Mouse (Mus musculus) hindbrain, embryonic 15.5 days (tissue): Measurements from ENCODE around the gene Ugt1a5. TPM values are rescaled to one million over a fixed set of nuclear protein-coding genes. Genes with fewer than 3 reads are reported as not detected.

Experiments used
- ATAC-seq: fragments of 200-750 bp; cut with Nextera tagmentation; 2 replicates; pipeline ENCODE4 v1.8.0; 2017; ENCODE audit warnings: low read depth, moderate number of reproducible peaks, moderate TSS enrichment; ENCODE audit not compliant: low FRiP score
- H3K27ac ChIP-seq: fragments of 300-500 bp; sonication (generic); replicated peaks from 2 replicates; pipeline ENCODE4 v1.5.1; 2015; ENCODE audit warnings: mild to moderate bottlenecking, inconsistent platforms
- H3K27me3 ChIP-seq: fragments of 300-500 bp; sonication (generic); 2 replicates; pipeline ENCODE4 v1.6.1; 2015; ENCODE audit warnings: control low read depth, inconsistent platforms
- H3K36me3 ChIP-seq: fragments of 300-500 bp; sonication (generic); 2 replicates; pipeline ENCODE4 v1.6.1; 2015; ENCODE audit warnings: control low read depth, inconsistent platforms
- H3K4me1 ChIP-seq: fragments of 300-500 bp; sonication (generic); replicated peaks from 2 replicates; pipeline ENCODE4 v1.6.1; 2015; ENCODE audit warnings: control low read depth, inconsistent platforms
- H3K4me2 ChIP-seq: fragments of 300-500 bp; sonication (generic); 2 replicates; pipeline ENCODE4 v1.6.1; 2015; ENCODE audit warnings: moderate library complexity, mild to moderate bottlenecking, inconsistent platforms
- H3K4me3 ChIP-seq: fragments of 300-500 bp; sonication (generic); 2 replicates; pipeline ENCODE4 v1.5.1; 2015; ENCODE audit warnings: mild to moderate bottlenecking, inconsistent platforms
- H3K9ac ChIP-seq: fragments of 300-500 bp; sonication (generic); 2 replicates; pipeline ENCODE4 v1.6.1; 2015; ENCODE audit warnings: inconsistent platforms
- H3K9me3 ChIP-seq: fragments of 300-500 bp; sonication (generic); 2 replicates; pipeline ENCODE4 v1.6.1; 2016; ENCODE audit warnings: control low read depth, inconsistent platforms
- WGBS: fragments of 180-500 bp; shearing (Covaris S2); methylation state at CpG from one replicate; pipeline ENCODE4 v1.1.7; 2015; 5-methylcytosine and 5-hydroxymethylcytosine counted together
- polyA plus RNA-seq: library from polyadenylated mRNA; unstranded; fragments of >200 nt; fragmentation: Nextera tagmentation; extraction: Ambion mirVana; gene quantifications from 2 replicates; pipeline ENCODE4 v1.2.1, GENCODE M21; 2015

Gene Ugt1a5
- polyA plus RNA-seq, 1 experiment from 2014 or later = not detected

DNA sequence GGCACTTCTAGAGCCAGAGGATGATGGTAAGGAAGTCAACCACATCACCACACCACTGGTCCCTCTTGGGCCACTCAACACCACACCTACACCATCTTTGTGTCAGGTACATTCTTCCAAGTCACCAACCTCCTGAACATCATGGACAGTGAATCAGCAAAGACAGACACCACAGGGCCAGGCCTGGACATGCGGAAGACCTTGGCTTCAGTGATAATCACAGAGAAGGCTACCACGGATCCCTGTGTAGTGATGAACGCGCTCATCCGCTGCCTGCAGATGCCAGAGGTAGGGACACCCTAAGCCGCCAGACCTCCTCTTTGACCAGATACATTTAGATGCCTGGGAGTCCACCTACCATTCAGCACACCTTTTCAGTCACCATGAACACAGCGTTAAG is 62.3 kb downstream of the Ugt1a5 start:
- no peak overlapping the region for H3K4me2 ChIP-seq
- H3K27ac ChIP-seq = no peak overlapping the region
- H3K9ac ChIP-seq = no peak overlapping the region
- H3K4me3 ChIP-seq = no peak overlapping the region
- H3K4me1 ChIP-seq = no peaks in the 10 kb centered on the region
- WGBS = 72% methylated on average over 7 of the region's 7 CpGs
- ATAC-seq = no peak
- peaks cover 79% of the 10 kb centered on the region for H3K9me3 ChIP-seq
- no peaks in the 10 kb centered on the region for H3K27me3 ChIP-seq
- H3K36me3 ChIP-seq = no peaks in the 10 kb centered on the region

DNA sequence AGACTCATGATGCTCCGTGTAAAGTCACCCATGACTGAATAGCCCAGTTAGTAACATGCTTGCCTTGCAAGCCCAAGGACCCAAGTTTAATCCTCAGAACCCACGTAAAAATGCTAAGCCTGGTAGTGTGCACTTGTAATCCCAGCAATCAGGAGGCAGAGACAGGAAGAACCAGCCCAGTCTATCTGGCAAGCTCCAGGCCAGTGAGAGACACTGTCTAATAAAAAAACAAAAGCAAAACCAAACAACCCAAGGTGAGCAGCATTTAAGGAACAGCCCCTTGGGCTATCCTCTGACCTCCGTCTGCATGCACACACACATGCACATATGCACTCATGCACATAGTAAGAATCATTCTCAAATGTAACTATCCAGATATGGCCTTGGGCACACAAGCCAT is 63.8 kb downstream of the Ugt1a5 start:
- Histone ChIP-seq H3K9me3 (peaks cover 93% of the 10 kb centered on the region), H3K9ac (no peak overlapping the region)
- no peak for ATAC-seq

GRCm38 (mm10) chr1:88229986-88230385 is 64.2 kb downstream of the Ugt1a5 start:
- no peak for ATAC-seq
- Histone ChIP-seq H3K9me3 (peaks cover 97% of the 10 kb centered on the region), H3K9ac (no peak overlapping the region), H3K27ac (no peak overlapping the region), H3K4me1 (no peaks in the 10 kb centered on the region), H3K4me2 (no peak overlapping the region), H3K27me3 (no peaks in the 10 kb centered on the region), H3K36me3 (no peaks in the 10 kb centered on the region), H3K4me3 (no peak overlapping the region)
- 87% methylated on average over 5 of the region's 5 CpGs for WGBS

More for the DNA sequence above, 63.8 kb downstream of the Ugt1a5 start:
- no peak overlapping the region for H3K4me2 ChIP-seq
- no peaks in the 10 kb centered on the region for H3K4me1 ChIP-seq
- H3K4me3 ChIP-seq = no peak overlapping the region
- H3K27ac ChIP-seq = no peak overlapping the region
- no peaks in the 10 kb centered on the region for H3K27me3 ChIP-seq
- 83% methylated on average over 3 of the region's 3 CpGs for WGBS
- H3K36me3 ChIP-seq = no peaks in the 10 kb centered on the region

DNA sequence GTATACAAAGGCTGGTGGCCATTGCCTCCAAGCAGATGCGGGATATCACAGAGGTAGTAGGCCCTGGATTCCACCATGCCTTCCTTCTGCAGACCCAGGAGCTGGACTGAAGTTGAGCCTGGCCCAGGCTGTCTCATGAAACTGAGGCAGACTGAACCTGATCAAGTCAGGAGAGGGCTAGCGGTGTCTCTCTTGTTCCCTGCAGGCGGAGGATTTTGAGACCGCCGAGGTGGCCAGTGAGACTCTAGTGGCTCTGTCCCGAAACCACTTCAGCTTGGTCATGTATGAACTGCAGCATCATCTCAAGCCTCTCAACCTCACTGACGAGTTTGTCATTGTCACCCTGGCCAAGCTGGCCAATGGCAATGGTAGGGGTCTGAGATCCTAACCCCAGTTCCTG is 64.6 kb downstream of the Ugt1a5 start:
- H3K4me3 ChIP-seq = no peak overlapping the region
- no peak overlapping the region for H3K27ac ChIP-seq
- ATAC-seq = 0 out of 2 replicates have a peak, but pooled peaks have one; percentile 2
- H3K4me2 ChIP-seq = no peak overlapping the region
- WGBS = 73% methylated on average over 7 of the region's 7 CpGs
- H3K36me3 ChIP-seq = no peaks in the 10 kb centered on the region
- no peak overlapping the region for H3K9ac ChIP-seq
- H3K9me3 ChIP-seq = peaks cover 99% of the 10 kb centered on the region
- H3K4me1 ChIP-seq = no peaks in the 10 kb centered on the region
- H3K27me3 ChIP-seq = no peaks in the 10 kb centered on the region

DNA sequence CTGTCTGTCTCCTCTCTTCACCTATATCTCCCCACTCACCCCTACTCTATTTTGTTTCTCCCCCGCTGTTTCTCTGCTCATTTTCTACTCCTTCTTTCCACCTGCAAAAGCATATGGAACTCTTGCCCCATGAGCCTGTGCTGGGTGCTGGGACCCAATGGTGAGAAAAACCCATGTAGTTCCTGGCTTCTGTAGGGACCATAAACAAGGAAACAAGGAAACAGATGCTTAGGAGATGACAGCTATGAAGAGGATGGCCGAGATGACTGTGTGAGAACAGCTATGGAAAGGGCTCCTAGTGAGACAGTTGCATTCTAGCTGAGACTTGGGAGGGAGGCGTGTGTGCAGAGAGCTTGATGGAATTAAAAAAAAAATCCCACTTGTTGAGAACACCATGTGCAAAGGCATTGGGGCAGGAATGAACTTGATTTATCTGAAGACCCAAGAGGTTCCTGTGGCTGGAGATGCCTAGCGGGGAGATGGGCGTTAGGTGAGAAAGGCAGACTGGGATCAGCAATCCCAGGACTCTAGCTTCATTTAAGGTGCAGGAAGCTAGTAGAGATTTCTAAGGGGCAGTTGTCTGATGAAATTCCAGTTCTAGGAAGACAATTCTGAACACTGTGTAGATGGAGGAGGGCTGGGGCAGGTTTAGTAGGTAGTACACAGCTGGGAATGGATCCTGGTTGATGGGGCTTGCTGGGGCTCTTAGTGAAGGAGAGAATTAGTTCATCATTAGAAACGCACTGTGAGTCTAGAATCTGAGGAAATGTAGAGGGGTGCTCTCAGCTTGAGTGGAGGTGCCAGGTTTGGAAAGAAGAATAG is 65.4 kb downstream of the Ugt1a5 start:
- Histone ChIP-seq H3K4me2 (no peak overlapping the region), H3K9me3 (peaks cover 99% of the 10 kb centered on the region), H3K4me1 (no peaks in the 10 kb centered on the region), H3K27me3 (no peaks in the 10 kb centered on the region), H3K36me3 (no peaks in the 10 kb centered on the region), H3K27ac (no peak overlapping the region), H3K4me3 (no peak overlapping the region), H3K9ac (no peak overlapping the region)
- ATAC-seq = no peak
- 77% methylated on average over 6 of the region's 6 CpGs for WGBS

DNA sequence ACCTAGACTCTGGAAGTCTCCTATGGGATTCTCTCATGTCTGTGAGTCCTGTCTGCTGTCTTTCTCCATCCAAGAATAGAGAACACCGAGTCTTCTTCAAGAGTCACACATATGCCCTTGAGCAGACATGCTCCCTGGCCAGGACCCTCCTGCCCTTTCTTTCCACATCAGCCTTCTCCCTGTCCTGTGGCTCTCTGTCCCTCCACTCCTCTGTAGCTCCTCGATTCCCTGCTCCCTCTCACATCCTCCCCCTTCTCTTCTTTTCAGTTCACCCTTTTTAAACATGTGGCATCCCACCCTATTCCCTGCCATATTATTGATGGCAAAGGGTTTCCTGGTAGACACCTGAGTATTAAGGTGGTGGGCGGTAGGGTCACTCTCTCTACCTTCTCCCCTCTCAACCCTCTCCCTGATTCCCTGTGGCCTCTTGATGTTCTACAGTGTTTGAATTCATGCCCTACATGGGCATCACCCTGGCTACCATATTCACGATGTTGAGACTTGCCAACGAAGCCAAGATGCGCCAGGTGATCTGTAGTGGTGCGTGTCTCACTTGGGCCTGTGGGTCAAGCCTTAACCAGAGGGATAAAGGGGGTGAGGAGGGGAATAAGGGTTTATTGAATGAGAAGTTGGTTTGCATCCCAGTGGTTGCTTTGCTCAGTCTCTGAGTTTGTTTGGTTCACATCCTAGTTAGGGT is 66.1 kb downstream of the Ugt1a5 start:
- H3K9ac ChIP-seq = no peak overlapping the region

DNA sequence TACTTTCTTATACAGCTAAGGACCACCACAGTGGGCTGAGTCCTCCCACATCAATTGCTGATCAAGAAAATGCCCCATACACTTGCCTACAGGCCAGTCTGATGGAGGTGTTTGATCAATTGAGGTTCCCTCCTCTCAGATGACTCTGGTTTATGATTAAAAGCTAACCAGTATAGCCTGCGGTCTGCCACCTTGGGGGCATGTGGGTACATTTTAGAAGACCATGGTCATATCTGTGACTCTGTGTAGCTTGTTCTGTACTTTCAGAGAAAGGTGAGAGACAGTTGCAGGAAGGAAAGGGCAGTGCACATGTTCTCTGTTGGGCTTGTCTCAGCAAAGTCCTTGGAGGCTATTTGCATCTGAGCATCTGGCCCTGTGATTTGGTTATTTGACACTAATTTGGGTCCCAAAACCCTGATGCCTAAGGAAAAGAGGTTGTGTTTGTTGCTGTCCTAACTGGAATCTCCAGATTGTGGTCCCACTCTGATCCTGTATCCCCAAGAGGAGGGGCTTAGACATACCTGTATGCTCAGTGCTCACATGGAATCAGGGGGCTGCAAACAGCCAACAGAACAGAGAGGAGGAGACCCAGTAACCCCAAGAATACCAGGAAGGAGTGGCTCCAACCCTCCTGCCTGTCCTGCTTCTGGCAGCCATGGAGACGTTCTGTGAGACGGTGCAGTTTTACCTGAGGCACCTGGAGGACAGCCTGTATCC is 67.0 kb downstream of the Ugt1a5 start:
- Histone ChIP-seq H3K4me3 (no peak overlapping the region), H3K4me1 (no peaks in the 10 kb centered on the region), H3K4me2 (no peak overlapping the region), H3K9me3 (peaks cover 95% of the 10 kb centered on the region), H3K27ac (no peak overlapping the region), H3K9ac (no peak overlapping the region), H3K36me3 (no peaks in the 10 kb centered on the region), H3K27me3 (no peaks in the 10 kb centered on the region)
- ATAC-seq = no peak
- WGBS = 55% methylated on average over 3 of the region's 3 CpGs

More for the DNA sequence above, 66.1 kb downstream of the Ugt1a5 start:
- Histone ChIP-seq H3K4me2 (no peak overlapping the region), H3K4me1 (no peaks in the 10 kb centered on the region), H3K27ac (no peak overlapping the region), H3K9me3 (peaks cover 96% of the 10 kb centered on the region), H3K27me3 (no peaks in the 10 kb centered on the region), H3K36me3 (no peaks in the 10 kb centered on the region), H3K4me3 (no peak overlapping the region)
- WGBS = 67% methylated on average over 7 of the region's 7 CpGs
- ATAC-seq = no peak

- no peaks in the 10 kb centered on the region for H3K36me3 ChIP-seq
- 0 out of 2 replicates have a peak, but pooled peaks have one; percentile 2 for ATAC-seq
- no peaks in the 10 kb centered on the region for H3K27me3 ChIP-seq
- H3K4me1 ChIP-seq = no peaks in the 10 kb centered on the region
- H3K4me3 ChIP-seq = no peak overlapping the region
- H3K9ac ChIP-seq = no peak overlapping the region
- H3K27ac ChIP-seq = no peak overlapping the region
- 68% methylated on average over 14 of the region's 14 CpGs for WGBS
- no peak overlapping the region for H3K4me2 ChIP-seq
- peaks cover 95% of the 10 kb centered on the region for H3K9me3 ChIP-seq
Measured at GRCm38 (mm10) chr1:88233421-88234247, 67.8 kb downstream of the Ugt1a5 start.

DNA sequence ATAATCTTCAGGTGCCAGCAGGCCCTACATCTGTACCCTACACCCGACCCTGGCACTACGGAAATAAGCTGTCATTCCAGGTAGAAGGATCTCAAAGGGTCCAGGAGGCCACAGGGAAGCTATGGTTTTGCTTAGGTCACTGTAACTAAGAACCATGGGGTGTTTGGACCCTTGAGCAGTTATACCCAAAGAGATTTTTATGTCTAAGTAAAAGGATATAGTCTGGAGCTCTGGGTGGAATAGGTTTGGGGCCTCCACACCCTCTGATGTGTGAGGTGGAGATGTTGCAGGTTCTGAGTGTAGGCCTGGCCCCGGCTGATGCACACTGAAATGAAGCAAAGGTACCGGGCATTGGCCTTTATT is 68.4 kb downstream of the Ugt1a5 start:
- no peaks in the 10 kb centered on the region for H3K36me3 ChIP-seq
- WGBS = 61% methylated on average over 4 of the region's 4 CpGs
- no peak overlapping the region for H3K4me3 ChIP-seq

GRCm38 (mm10) chr1:88234646-88235045 is 68.8 kb downstream of the Ugt1a5 start:
- Histone ChIP-seq H3K4me1 (no peaks in the 10 kb centered on the region), H3K4me3 (no peak overlapping the region), H3K27me3 (no peaks in the 10 kb centered on the region), H3K9me3 (peaks cover 95% of the 10 kb centered on the region), H3K36me3 (no peaks in the 10 kb centered on the region), H3K9ac (no peak overlapping the region), H3K27ac (no peak overlapping the region), H3K4me2 (no peak overlapping the region)
- no peak for ATAC-seq
- 50% methylated on average over 5 of the region's 5 CpGs for WGBS

More for the DNA sequence above, 68.4 kb downstream of the Ugt1a5 start:
- H3K4me1 ChIP-seq = no peaks in the 10 kb centered on the region
- H3K4me2 ChIP-seq = no peak overlapping the region
- peaks cover 95% of the 10 kb centered on the region for H3K9me3 ChIP-seq
- ATAC-seq = no peak
- no peak overlapping the region for H3K27ac ChIP-seq
- no peak overlapping the region for H3K9ac ChIP-seq
- H3K27me3 ChIP-seq = no peaks in the 10 kb centered on the region

DNA sequence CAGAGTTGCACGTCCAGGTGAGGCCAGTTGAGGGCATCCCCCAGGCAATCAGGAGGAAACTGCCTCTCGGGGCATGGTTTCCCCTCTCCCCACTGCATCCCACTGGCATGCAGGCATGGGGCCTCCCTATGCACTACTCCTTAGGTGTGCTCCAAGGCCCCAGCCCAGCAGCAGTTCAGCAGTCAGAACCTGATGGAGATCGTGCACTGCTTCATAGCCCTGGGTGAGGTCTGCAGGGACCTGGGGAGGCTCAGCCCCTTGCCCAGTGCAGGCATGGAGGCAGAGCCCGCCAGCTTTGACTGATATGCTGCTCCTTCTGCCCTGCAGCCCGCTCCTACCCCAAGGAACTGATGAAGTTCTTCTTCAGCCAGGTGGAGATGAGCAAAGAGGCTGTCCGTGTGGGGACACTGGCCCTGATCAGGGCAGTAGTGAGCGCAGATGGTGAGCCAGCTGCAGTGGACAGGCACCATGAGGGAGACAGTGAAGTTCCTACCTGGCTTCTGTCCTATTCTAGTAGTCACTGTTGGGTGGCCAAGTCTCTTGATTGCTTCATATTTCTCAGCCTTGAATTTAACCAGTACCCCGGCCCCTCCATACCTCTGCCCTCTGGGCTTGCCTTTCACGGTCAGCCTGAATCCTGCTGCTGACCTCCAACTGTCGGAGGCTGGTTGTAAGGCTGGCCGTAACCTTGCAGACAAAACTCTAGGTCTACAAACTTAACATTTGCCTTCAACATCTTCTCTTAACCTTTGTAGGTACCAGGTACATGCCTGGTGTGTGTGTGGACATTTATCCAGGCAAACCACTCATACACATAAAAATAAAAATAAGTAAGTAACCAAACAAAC is 69.5 kb downstream of the Ugt1a5 start:
- Histone ChIP-seq H3K4me3 (no peak overlapping the region), H3K4me2 (no peak overlapping the region), H3K9me3 (peaks cover 95% of the 10 kb centered on the region), H3K9ac (no peak overlapping the region), H3K36me3 (no peaks in the 10 kb centered on the region), H3K27me3 (no peaks in the 10 kb centered on the region), H3K27ac (no peak overlapping the region), H3K4me1 (no peaks in the 10 kb centered on the region)
- 68% methylated on average over 11 of the region's 11 CpGs for WGBS
- no peak for ATAC-seq
